Mouse (Mus musculus): ENCODE measurements around the gene Itga11. TPM values are rescaled to one million over a fixed set of nuclear protein-coding genes. Genes with fewer than 3 reads are reported as not detected.

Itga11 gene
- total RNA-seq, 2 experiments from 2014 or later: not detected

GRCm38 (mm10) chr9:62678550-62679155 is 1.0 kb downstream of the Itga11 start:
- no peak for ATAC-seq (replicated peaks; ENCODE audit: poor library complexity, severe bottlenecking)

GRCm38 (mm10) chr9:62679398-62679797 is 1.8 kb downstream of the Itga11 start:
- ATAC-seq (replicated peaks; ENCODE audit: poor library complexity, severe bottlenecking): no peak

- ATAC-seq (replicated peaks; ENCODE audit: poor library complexity, severe bottlenecking): no peak
These were observed 6.7 kb downstream of the Itga11 start for GRCm38 (mm10) chr9:62684311-62684710.

- no peak for ATAC-seq (replicated peaks; ENCODE audit: poor library complexity, severe bottlenecking)
These were observed 12.1 kb downstream of the Itga11 start for GRCm38 (mm10) chr9:62689748-62690147.

DNA sequence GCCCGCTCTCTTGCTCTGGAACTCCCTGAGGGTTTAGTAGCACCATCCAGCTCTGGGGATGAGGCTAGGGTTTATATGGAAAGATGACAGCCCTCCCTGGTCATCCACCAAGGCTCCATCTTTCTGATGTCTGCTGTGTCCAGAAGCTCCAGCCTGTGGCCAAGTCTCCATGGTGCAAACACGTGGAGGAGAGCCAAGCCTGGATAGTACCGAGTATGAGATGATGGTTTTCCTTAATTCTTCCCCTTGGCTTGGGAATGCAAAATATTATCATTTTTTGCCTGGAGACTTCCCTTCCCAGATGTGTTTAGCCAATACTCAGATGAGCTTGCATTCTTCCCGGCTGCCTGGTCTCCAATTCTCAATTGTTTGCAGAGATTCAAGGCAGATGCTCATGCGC is 16.4 kb downstream of the Itga11 start:
- no peak for ATAC-seq (replicated peaks; ENCODE audit: poor library complexity, severe bottlenecking)

- ATAC-seq (replicated peaks; ENCODE audit: poor library complexity, severe bottlenecking): no peak
These were observed 17.6 kb downstream of the Itga11 start for GRCm38 (mm10) chr9:62695210-62695609.

DNA sequence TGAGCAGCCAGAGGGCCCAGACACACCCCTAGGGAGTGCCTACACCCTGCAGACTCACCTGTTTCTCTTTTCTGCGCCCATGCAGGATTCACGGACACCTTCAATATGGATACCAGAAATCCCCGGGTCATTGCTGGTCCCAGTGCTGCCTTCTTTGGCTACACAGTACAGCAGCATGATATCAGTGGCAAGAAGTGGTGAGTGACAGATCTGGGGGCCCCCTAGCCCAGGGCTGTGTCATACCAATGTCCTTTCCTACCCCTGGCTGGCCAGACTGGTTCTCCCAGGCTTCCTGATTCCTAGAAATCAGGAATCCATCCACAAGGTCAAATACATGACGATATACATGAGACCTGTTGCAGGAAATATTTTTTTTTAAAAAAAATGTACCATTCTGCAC is 19.2 kb downstream of the Itga11 start:
- ATAC-seq (replicated peaks; ENCODE audit: poor library complexity, severe bottlenecking): no peak

DNA sequence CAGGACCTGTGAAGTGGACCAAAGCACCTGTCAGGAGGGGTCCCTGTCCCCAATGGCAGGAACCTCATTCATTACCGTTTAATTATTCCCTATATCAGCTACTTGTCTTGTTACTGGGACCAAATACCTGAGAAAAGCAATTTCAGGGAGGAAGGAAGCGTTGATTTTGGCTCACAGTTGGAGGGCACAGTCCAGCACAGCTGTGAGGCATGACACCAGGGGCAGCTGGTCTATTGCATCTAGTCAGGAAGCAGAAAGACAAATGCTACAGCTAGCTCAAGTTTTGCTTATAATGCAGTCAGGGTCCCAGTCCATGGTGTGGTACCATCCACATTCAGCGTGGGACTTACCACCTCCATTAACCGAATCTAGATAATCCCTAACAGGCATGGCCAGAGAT is 29.6 kb downstream of the Itga11 start:
- no peak for ATAC-seq (replicated peaks; ENCODE audit: poor library complexity, severe bottlenecking)

DNA sequence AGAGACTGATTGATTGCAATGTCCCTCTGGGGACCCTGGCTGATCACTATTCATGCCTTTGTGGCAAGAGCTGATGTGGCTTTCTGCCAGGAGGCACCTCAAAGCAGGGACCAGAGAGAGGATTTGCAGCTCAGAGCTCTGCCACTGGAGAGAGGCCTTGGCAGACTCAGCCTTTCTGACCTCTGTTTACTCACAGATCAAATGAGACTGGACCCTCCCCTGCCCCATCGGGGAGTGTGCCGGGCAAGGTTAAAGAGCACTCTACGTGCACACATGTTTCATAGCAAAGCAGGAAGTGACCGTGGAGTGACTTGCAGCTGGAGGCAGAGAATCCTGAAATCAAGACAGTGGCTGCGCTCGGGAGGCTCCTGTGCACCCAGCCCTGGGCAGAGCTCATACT is 30.2 kb downstream of the Itga11 start:
- no peak for ATAC-seq (replicated peaks; ENCODE audit: poor library complexity, severe bottlenecking)

DNA sequence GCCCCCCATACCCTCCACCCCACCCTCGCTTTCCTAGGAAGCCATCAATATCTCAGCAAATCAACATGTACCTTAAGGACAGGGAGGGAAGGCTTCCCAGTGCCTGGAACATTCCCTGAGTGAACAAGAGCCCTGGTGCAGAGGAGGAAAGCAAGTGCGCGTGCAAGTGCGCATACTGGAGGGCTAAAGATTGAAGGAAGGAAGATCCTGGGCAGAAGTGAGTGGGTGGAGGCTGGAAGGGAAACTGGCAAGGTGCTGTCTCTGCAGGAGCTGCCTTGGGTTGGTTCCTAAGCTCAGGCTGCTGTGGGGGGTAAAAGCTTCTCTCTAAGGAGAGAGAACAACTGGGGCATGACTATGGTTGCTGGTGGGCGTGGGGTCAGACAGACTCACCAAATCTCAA is 32.4 kb downstream of the Itga11 start:
- no peak for ATAC-seq (replicated peaks; ENCODE audit: poor library complexity, severe bottlenecking)

GRCm38 (mm10) chr9:62712374-62712773 is 34.7 kb downstream of the Itga11 start:
- no peak for ATAC-seq (replicated peaks; ENCODE audit: poor library complexity, severe bottlenecking)

- no peak for ATAC-seq (replicated peaks; ENCODE audit: poor library complexity, severe bottlenecking)
These were observed 35.4 kb downstream of the Itga11 start for GRCm38 (mm10) chr9:62713040-62713439.

DNA sequence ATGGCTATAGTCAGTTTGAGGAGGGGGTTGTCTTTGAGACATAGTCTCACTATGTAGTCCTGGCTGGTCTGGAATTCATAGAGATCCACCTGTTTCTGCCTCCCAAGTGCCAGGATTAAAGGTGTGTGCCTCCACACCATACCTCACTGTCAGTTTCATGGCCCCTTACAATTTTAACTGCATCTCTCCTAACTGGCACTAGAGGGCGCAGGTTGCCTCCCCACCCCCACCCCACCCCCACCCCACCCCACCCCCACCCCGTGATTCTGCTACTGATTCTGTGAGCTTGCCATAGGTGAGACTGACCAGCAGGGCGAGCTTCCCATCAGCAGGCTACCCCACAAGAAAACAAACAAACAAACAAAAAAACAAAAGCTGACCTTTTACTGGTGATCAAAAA is 36.7 kb downstream of the Itga11 start:
- no peak for ATAC-seq (replicated peaks; ENCODE audit: poor library complexity, severe bottlenecking)

DNA sequence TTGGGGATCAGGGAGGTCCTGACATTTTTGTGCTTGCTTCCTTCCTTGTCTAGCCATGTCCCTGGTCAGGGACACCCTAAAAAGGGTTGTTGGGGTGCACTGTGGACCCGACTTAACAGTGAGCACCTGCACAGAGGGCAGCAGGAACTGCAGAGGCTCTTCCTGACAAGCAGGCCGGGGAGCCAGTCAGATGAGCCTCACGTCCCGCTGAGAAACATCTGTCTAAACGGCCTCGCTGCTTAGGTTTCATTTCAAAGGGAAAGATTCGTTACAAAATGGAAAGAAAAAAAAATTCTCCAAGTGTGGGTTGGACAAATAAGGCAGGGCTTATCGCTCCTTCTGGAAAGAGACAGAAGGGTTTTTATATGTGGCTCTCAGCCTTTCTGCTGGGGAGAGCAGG is 40.4 kb downstream of the Itga11 start:
- ATAC-seq (replicated peaks; ENCODE audit: poor library complexity, severe bottlenecking): no peak

GRCm38 (mm10) chr9:62721791-62722190 is 44.2 kb downstream of the Itga11 start:
- no peak for ATAC-seq (replicated peaks; ENCODE audit: poor library complexity, severe bottlenecking)

GRCm38 (mm10) chr9:62722716-62723115 is 45.1 kb downstream of the Itga11 start:
- no peak for ATAC-seq (replicated peaks; ENCODE audit: poor library complexity, severe bottlenecking)

GRCm38 (mm10) chr9:62724175-62724574 is 46.5 kb downstream of the Itga11 start:
- no peak for ATAC-seq (replicated peaks; ENCODE audit: poor library complexity, severe bottlenecking)

DNA sequence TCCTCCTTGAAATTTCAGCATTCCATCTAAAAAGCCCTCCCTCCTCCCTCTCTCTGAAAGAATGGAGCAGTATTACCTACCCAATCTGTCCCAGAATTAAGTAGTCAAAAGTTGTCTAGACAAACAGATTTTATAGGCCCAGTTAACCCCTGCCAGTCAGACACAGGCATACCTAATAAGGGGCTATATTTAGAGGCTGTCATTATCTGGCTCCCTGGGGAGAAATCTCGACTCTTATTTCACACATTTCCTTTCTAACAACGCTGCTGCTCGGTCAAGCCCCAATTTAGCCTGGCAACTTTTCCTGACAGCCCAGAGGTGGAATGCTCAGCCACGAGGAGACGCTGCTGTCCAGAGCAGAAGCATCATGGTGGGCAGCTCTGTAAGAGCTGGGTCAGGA is 47.6 kb downstream of the Itga11 start:
- no peak for ATAC-seq (replicated peaks; ENCODE audit: poor library complexity, severe bottlenecking)

GRCm38 (mm10) chr9:62726472-62726871 is 48.8 kb downstream of the Itga11 start:
- ATAC-seq (replicated peaks; ENCODE audit: poor library complexity, severe bottlenecking): peak; percentile 27; the same call in 1 of the 2 replicates

GRCm38 (mm10) chr9:62744558-62745275 is 67.1 kb downstream of the Itga11 start:
- ATAC-seq (replicated peaks; ENCODE audit: poor library complexity, severe bottlenecking): no peak

DNA sequence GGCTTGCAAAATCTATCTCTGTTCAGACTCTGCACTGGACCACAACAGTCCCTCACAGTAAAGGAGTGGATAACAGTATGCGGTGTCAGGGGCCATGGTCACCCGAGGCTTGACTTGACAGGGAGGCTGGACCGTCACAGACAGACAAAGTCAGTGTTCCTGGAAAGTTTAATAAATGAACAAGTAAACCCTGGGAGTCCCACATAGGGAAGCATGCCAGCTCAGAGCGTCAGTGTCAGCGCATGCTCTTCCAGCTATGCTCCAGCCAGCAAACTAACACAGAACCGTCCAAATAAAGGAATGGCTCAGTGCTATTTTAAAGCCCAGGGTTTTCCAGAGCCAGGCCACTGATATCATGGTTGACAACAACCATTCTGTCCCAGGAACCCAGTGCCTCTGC is 69.0 kb downstream of the Itga11 start:
- no peak for ATAC-seq (replicated peaks; ENCODE audit: poor library complexity, severe bottlenecking)

- ATAC-seq (replicated peaks; ENCODE audit: poor library complexity, severe bottlenecking): no peak
These were observed 72.0 kb downstream of the Itga11 start for GRCm38 (mm10) chr9:62749666-62750065.

Data from granulocyte monocyte progenitor cell, adult 5-6 weeks (primary cell).